Mouse (Mus musculus): ENCODE measurements around the gene Usp12. TPM values are rescaled to one million over a fixed set of nuclear protein-coding genes. Genes with fewer than 3 reads are reported as not detected.

Usp12 gene
- polyA plus RNA-seq, 1 experiment from 2014 or later = 17.1 TPM

DNA sequence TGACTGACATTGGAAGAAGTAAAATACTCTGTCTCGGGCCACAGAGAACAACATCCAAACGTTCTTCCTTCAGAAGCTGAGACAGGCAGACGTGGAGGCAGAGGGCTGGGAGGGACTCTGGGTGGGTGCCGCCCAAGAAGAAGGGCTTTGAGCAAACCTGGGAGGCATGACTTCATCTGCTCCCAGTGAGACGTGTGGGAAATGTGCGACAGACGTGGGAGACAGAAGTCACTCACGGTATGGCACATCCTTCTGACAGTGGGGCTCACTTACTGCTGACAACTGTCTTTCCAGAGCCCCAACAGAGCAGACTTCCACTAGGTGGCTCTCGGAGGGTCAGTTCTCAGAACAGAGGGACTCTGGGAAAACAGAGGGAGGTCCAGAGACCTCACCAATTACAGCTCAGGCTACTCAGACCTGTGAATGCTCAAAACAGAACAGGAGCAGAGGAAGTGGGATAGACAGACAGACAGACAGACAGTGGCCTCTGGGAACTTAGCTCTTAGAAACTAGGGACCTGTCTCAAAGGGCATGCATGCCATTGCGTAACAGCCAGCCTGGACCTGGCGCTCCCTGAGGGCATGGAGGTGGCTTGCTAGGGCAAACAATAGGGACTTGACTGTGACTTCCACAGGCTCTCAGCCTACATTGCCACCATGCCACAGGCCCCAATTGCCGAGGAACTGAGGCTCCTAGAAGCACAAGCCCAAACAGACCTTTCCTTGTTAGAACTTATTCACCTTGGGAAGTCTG lies 60.7 kb downstream of the Usp12 start:
- no peaks in the 10 kb centered on the region for H3K27me3 ChIP-seq
- no peak overlapping the region for H3K4me3 ChIP-seq
- WGBS = 80% methylated on average over 12 of the region's 12 CpGs
- ATAC-seq (ENCODE audit: low FRiP score, low read depth) = peak; percentile 29; the same call in 1 of the 2 replicates
- H3K4me2 ChIP-seq = no peak overlapping the region
- no peaks in the 10 kb centered on the region for H3K9me3 ChIP-seq
- H3K27ac ChIP-seq (replicated peaks) = no peak overlapping the region
- H3K4me1 ChIP-seq (replicated peaks) = no peaks in the 10 kb centered on the region
- no peak overlapping the region for H3K9ac ChIP-seq
- peaks cover 20% of the 10 kb centered on the region; the same call in 1 of the 2 replicates for H3K36me3 ChIP-seq

- 86% methylated on average over 7 of the region's 7 CpGs for WGBS
- no peaks in the 10 kb centered on the region for H3K9me3 ChIP-seq
- H3K27me3 ChIP-seq = no peaks in the 10 kb centered on the region
- H3K4me3 ChIP-seq = no peak overlapping the region
- H3K36me3 ChIP-seq = peaks cover 20% of the 10 kb centered on the region; the same call in 1 of the 2 replicates
- no peak overlapping the region for H3K9ac ChIP-seq
- no peak overlapping the region for H3K27ac ChIP-seq (replicated peaks)
- no peaks in the 10 kb centered on the region for H3K4me1 ChIP-seq (replicated peaks)
- H3K4me2 ChIP-seq = no peak overlapping the region
- ATAC-seq (ENCODE audit: low FRiP score, low read depth) = no peak
These were observed 61.4 kb downstream of the Usp12 start for GRCm38 (mm10) chr5:146733372-146733771.

DNA sequence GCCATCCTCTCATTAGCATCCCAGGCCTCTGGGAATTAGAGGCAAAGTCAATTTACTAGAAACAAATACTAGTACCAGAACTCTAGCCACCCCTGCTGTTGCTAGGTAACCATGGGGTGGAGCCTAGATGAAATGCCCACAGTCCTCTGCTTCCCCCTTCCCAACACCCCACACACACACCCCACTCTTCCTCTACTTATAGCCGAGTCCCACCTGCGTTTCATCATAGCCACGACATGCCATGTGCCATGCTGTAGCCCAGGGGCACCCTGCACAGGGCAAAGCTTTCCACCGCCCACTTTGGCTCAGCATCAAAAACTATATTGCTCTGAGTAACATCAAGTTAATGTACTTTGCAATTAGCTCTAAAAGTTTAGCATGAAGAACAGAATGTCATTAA lies 67.8 kb downstream of the Usp12 start:
- H3K9me3 ChIP-seq = no peaks in the 10 kb centered on the region
- H3K9ac ChIP-seq = no peak overlapping the region
- peaks cover 9% of the 10 kb centered on the region; the same call in 1 of the 2 replicates for H3K4me1 ChIP-seq (replicated peaks)
- H3K27me3 ChIP-seq = no peaks in the 10 kb centered on the region
- H3K36me3 ChIP-seq = no peaks in the 10 kb centered on the region
- no peak for ATAC-seq (ENCODE audit: low FRiP score, low read depth)
- 68% methylated on average over 4 of the region's 4 CpGs for WGBS
- no peak overlapping the region for H3K4me2 ChIP-seq
- no peak overlapping the region for H3K4me3 ChIP-seq
- H3K27ac ChIP-seq (replicated peaks) = no peak overlapping the region

- Histone ChIP-seq H3K4me1 (replicated peaks) (peaks cover 13% of the 10 kb centered on the region; the same call in 1 of the 2 replicates), H3K9ac (no peak overlapping the region), H3K27ac (replicated peaks) (no peak overlapping the region), H3K4me2 (no peak overlapping the region), H3K4me3 (no peak overlapping the region), H3K27me3 (no peaks in the 10 kb centered on the region), H3K36me3 (no peaks in the 10 kb centered on the region), H3K9me3 (no peaks in the 10 kb centered on the region)
- WGBS = 57% methylated on average over 3 of the region's 3 CpGs
- ATAC-seq (ENCODE audit: low FRiP score, low read depth) = no peak
These were observed 69.8 kb downstream of the Usp12 start for GRCm38 (mm10) chr5:146724956-146725355.

- Histone ChIP-seq H3K27ac (replicated peaks) (no peak overlapping the region), H3K27me3 (no peaks in the 10 kb centered on the region), H3K4me1 (replicated peaks) (peaks cover 13% of the 10 kb centered on the region; the same call in 1 of the 2 replicates), H3K36me3 (no peaks in the 10 kb centered on the region), H3K4me3 (no peak overlapping the region), H3K9me3 (no peaks in the 10 kb centered on the region), H3K9ac (no peak overlapping the region), H3K4me2 (no peak overlapping the region)
- no peak for ATAC-seq (ENCODE audit: low FRiP score, low read depth)
- WGBS = 93% methylated on average over 5 of the region's 5 CpGs
These were observed 71.4 kb downstream of the Usp12 start for GRCm38 (mm10) chr5:146723452-146723851.

DNA sequence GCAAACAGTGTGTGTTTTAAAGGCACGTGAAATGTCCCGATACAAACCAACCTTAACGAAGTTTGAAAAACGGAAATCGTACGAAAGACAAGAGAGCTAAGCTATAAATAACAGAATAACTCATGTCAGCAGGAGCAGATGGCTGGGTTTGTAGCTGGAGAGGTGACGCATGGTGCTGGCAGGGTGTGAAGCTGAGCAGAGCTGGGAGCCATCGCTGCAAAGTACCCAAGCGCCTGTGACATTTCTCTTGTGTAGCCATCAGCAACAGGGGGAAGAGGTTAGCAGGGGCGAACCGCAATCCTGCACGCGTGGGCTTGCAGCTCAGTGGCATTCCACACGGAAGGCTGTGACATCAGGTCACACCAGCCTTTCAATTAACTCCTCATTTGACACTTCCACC lies 72.6 kb downstream of the Usp12 start:
- Histone ChIP-seq H3K4me3 (no peak overlapping the region), H3K4me1 (replicated peaks) (peaks cover 13% of the 10 kb centered on the region; the same call in 1 of the 2 replicates), H3K27me3 (no peaks in the 10 kb centered on the region), H3K4me2 (no peak overlapping the region), H3K27ac (replicated peaks) (no peak overlapping the region), H3K36me3 (no peaks in the 10 kb centered on the region), H3K9ac (no peak overlapping the region), H3K9me3 (no peaks in the 10 kb centered on the region)
- 62% methylated on average over 14 of the region's 14 CpGs for WGBS
- no peak for ATAC-seq (ENCODE audit: low FRiP score, low read depth)

GRCm38 (mm10) chr5:146719584-146720356 lies 75.0 kb downstream of the Usp12 start:
- H3K9me3 ChIP-seq = no peaks in the 10 kb centered on the region
- 85% methylated on average over 27 of the region's 27 CpGs for WGBS
- no peak overlapping the region for H3K27ac ChIP-seq (replicated peaks)
- ATAC-seq (ENCODE audit: low FRiP score, low read depth) = no peak
- H3K27me3 ChIP-seq = no peaks in the 10 kb centered on the region
- 0 out of 2 replicates have a peak, but pooled peaks cover 10% of the 10 kb centered on the region for H3K4me1 ChIP-seq (replicated peaks)
- no peak overlapping the region for H3K9ac ChIP-seq
- H3K4me2 ChIP-seq = no peak overlapping the region
- H3K4me3 ChIP-seq = no peak overlapping the region
- no peaks in the 10 kb centered on the region for H3K36me3 ChIP-seq

GRCm38 (mm10) chr5:146713836-146714235 lies 81.0 kb downstream of the Usp12 start:
- Histone ChIP-seq H3K4me3 (no peak overlapping the region), H3K9ac (no peak overlapping the region), H3K27ac (replicated peaks) (no peak overlapping the region), H3K36me3 (no peaks in the 10 kb centered on the region), H3K4me2 (no peak overlapping the region), H3K9me3 (no peaks in the 10 kb centered on the region), H3K27me3 (no peaks in the 10 kb centered on the region), H3K4me1 (replicated peaks) (peaks cover 19% of the 10 kb centered on the region)
- ATAC-seq (ENCODE audit: low FRiP score, low read depth) = no peak
- 88% methylated on average over 12 of the region's 12 CpGs for WGBS

- ATAC-seq (ENCODE audit: low FRiP score, low read depth) = peak; percentile 15; the same call in 1 of the 2 replicates
- no peak overlapping the region for H3K4me3 ChIP-seq
- no peaks in the 10 kb centered on the region for H3K36me3 ChIP-seq
- no peak overlapping the region for H3K9ac ChIP-seq
- no peaks in the 10 kb centered on the region for H3K9me3 ChIP-seq
- no peaks in the 10 kb centered on the region for H3K27me3 ChIP-seq
- peak overlapping the region; percentile 33; the same call in 1 of the 2 replicates for H3K4me2 ChIP-seq
- H3K27ac ChIP-seq (replicated peaks) = peak overlapping the region; percentile 47
- 31% methylated on average over 10 of the region's 10 CpGs for WGBS
- H3K4me1 ChIP-seq (replicated peaks) = peaks cover 19% of the 10 kb centered on the region
These were observed 81.7 kb downstream of the Usp12 start for GRCm38 (mm10) chr5:146713088-146713487.

GRCm38 (mm10) chr5:146712282-146712918 lies 82.4 kb downstream of the Usp12 start:
- peak; percentile 82 for ATAC-seq (ENCODE audit: low FRiP score, low read depth)
- no peak overlapping the region for H3K9ac ChIP-seq

GRCm38 (mm10) chr5:146709361-146709760 lies 85.4 kb downstream of the Usp12 start:
- ATAC-seq (ENCODE audit: low FRiP score, low read depth) = no peak
- Histone ChIP-seq H3K9me3 (no peaks in the 10 kb centered on the region), H3K9ac (no peak overlapping the region), H3K4me2 (no peak overlapping the region), H3K4me3 (no peak overlapping the region), H3K27me3 (no peaks in the 10 kb centered on the region), H3K36me3 (no peaks in the 10 kb centered on the region), H3K4me1 (replicated peaks) (peaks cover 19% of the 10 kb centered on the region), H3K27ac (replicated peaks) (no peak overlapping the region)
- WGBS = 63% methylated on average over 3 of the region's 3 CpGs

More at GRCm38 (mm10) chr5:146712282-146712918, 82.4 kb downstream of the Usp12 start:
- H3K9me3 ChIP-seq = no peaks in the 10 kb centered on the region
- H3K27me3 ChIP-seq = no peaks in the 10 kb centered on the region
- H3K4me2 ChIP-seq = peak overlapping the region; percentile 33
- no peak overlapping the region for H3K4me3 ChIP-seq
- peak overlapping the region; percentile 47 for H3K27ac ChIP-seq (replicated peaks)
- WGBS = 25% methylated on average over 18 of the region's 18 CpGs
- H3K4me1 ChIP-seq (replicated peaks) = peaks cover 19% of the 10 kb centered on the region
- H3K36me3 ChIP-seq = no peaks in the 10 kb centered on the region

All from hindbrain, embryonic 15.5 days (tissue).